Mouse (Mus musculus) G1E (cell line): ENCODE data around the gene Shld2. TPM values are rescaled to one million over a fixed set of nuclear protein-coding genes. Genes with fewer than 3 reads are reported as not detected.

Source experiments
- ATAC-seq: 2 replicates; pipeline ENCODE4 v1.8.0; 2016; ENCODE audit warnings: mild to moderate bottlenecking; ENCODE audit not compliant: insufficient number of reproducible peaks, poor library complexity, low FRiP score, severe bottlenecking; ENCODE audit errors: extremely low read depth
- DNase-seq: peaks from one replicate; pipeline ENCODE4 v3.0.0; 2012; ENCODE audit warnings: low spot score
- H3K27me3 ChIP-seq: 2 replicates; pipeline ENCODE4 v1.6.1; 2012; ENCODE audit warnings: mild to moderate bottlenecking, low read length, inconsistent platforms; ENCODE audit not compliant: insufficient read depth
- H3K36me3 ChIP-seq: replicated peaks from 2 replicates; pipeline ENCODE3; 2012; ENCODE audit warnings: mild to moderate bottlenecking, inconsistent platforms
- H3K4me1 ChIP-seq: 2 replicates; pipeline ENCODE4 v1.6.1; 2012; ENCODE audit warnings: low read depth, low read length, inconsistent platforms, mixed read lengths; ENCODE audit not compliant: insufficient read depth
- H3K4me3 ChIP-seq: 2 replicates; pipeline ENCODE4 v1.5.1; 2012; ENCODE audit warnings: low read depth, mild to moderate bottlenecking, inconsistent platforms, low read length, moderate library complexity, mixed read lengths
- H3K9me3 ChIP-seq: replicated peaks from 2 replicates; pipeline ENCODE4 v1.6.1; 2012; ENCODE audit warnings: inconsistent platforms
- CTCF ChIP-seq: IDR thresholded peaks from 2 replicates; pipeline ENCODE4 v1.5.1; 2012; ENCODE audit warnings: low read depth, low read length, inconsistent platforms, mixed read lengths
- GATA1 ChIP-seq: IDR thresholded peaks from 2 replicates; pipeline ENCODE4 v1.6.1; 2012; ENCODE audit warnings: borderline replicate concordance, low read length, inconsistent platforms, mixed read lengths
- GATA2 ChIP-seq: IDR thresholded peaks from 2 replicates; pipeline ENCODE4 v1.6.1; 2012; ENCODE audit warnings: low read depth, low read length, inconsistent platforms, borderline replicate concordance
- POLR2AphosphoS5 ChIP-seq: IDR thresholded peaks from 2 replicates; pipeline ENCODE4 v1.6.1; 2012; ENCODE audit warnings: low read depth, low read length, inconsistent platforms; ENCODE audit not compliant: insufficient replicate concordance
- TAL1 ChIP-seq: conservative IDR thresholded peaks from 2 replicates; pipeline ENCODE4 v1.6.1; 2012; ENCODE audit warnings: low read depth, low read length, inconsistent platforms, mixed read lengths
- polyA plus RNA-seq: library from polyadenylated mRNA; stranded (reverse); fragments of >175 nt; gene quantifications from 2 replicates; pipeline ENCODE4 v1.2.3, GENCODE M21; 2012
- total RNA-seq, 2 experiments: library from RNA; stranded (forward) in 1 of 2; stranded (reverse) in 1 of 2; fragments of 200-1000 nt in 1 of 2; fragments of >200 nt in 1 of 2; fragmentation: Nextera tagmentation in 1 of 2; gene quantifications; 2 replicates each; pipeline ENCODE4 v1.2.3; 2014 to 2017

Gene Shld2
- total and polyA plus RNA-seq, 3 experiments = 6.2 to 24.2 (median 14.6) TPM

GRCm38 (mm10) chr14:34288396-34288795 lies 21.9 kb downstream of the Shld2 start:
- TF ChIP-seq GATA1 (no peak), POLR2AphosphoS5 (no peak), GATA2 (no peak)
- DNase-seq = no peak

GRCm38 (mm10) chr14:34281736-34282269 lies 28.5 kb downstream of the Shld2 start:
- Histone ChIP-seq H3K36me3 (peaks cover under 1% of the 10 kb centered on the region), H3K4me1 (peaks cover 2% of the 10 kb centered on the region; the same call in 1 of the 2 replicates), H3K4me3 (no peak overlapping the region), H3K9me3 (no peaks in the 10 kb centered on the region), H3K27me3 (no peaks in the 10 kb centered on the region)
- no peak for ATAC-seq
- DNase-seq = no peak
- TF ChIP-seq GATA1 = no peak
- no peak for TF ChIP-seq CTCF
- TF ChIP-seq POLR2AphosphoS5 = no peak
- TF ChIP-seq TAL1 = no peak
- TF ChIP-seq GATA2 = no peak

More at GRCm38 (mm10) chr14:34288396-34288795, 21.9 kb downstream of the Shld2 start:
- H3K36me3 ChIP-seq = peaks cover 6% of the 10 kb centered on the region
- no peaks in the 10 kb centered on the region for H3K9me3 ChIP-seq
- no peaks in the 10 kb centered on the region for H3K4me1 ChIP-seq
- ATAC-seq = no peak
- no peaks in the 10 kb centered on the region for H3K27me3 ChIP-seq
- H3K4me3 ChIP-seq = no peak overlapping the region

GRCm38 (mm10) chr14:34280798-34281197 lies 29.5 kb downstream of the Shld2 start:
- Histone ChIP-seq H3K27me3 (no peaks in the 10 kb centered on the region), H3K36me3 (no peaks in the 10 kb centered on the region), H3K4me1 (peaks cover 2% of the 10 kb centered on the region; the same call in 1 of the 2 replicates), H3K9me3 (no peaks in the 10 kb centered on the region), H3K4me3 (no peak overlapping the region)
- DNase-seq (no peak), ATAC-seq (no peak)
- TF ChIP-seq GATA1 (no peak), POLR2AphosphoS5 (no peak), GATA2 (no peak), TAL1 (no peak), CTCF (no peak)

- H3K36me3 ChIP-seq = no peaks in the 10 kb centered on the region
- DNase-seq = no peak
- H3K27me3 ChIP-seq = no peaks in the 10 kb centered on the region
- no peak for TF ChIP-seq GATA2
- no peak for TF ChIP-seq CTCF
- no peak for TF ChIP-seq GATA1
- TF ChIP-seq TAL1 = no peak
- no peak for ATAC-seq
- no peak overlapping the region for H3K4me3 ChIP-seq
- H3K4me1 ChIP-seq = peaks cover 2% of the 10 kb centered on the region; the same call in 1 of the 2 replicates
- H3K9me3 ChIP-seq = no peaks in the 10 kb centered on the region
Measured at GRCm38 (mm10) chr14:34279726-34280125, 30.6 kb downstream of the Shld2 start.

GRCm38 (mm10) chr14:34275225-34275624 lies 35.1 kb downstream of the Shld2 start:
- DNase-seq = no peak
- ATAC-seq = no peak
- H3K36me3 ChIP-seq = no peaks in the 10 kb centered on the region
- H3K4me1 ChIP-seq = no peaks in the 10 kb centered on the region
- no peaks in the 10 kb centered on the region for H3K9me3 ChIP-seq
- TF ChIP-seq GATA2 (no peak), TAL1 (no peak), POLR2AphosphoS5 (no peak), CTCF (no peak), GATA1 (no peak)
- no peak overlapping the region for H3K4me3 ChIP-seq
- H3K27me3 ChIP-seq = no peaks in the 10 kb centered on the region

GRCm38 (mm10) chr14:34274141-34274540 lies 36.2 kb downstream of the Shld2 start:
- no peak for ATAC-seq
- no peaks in the 10 kb centered on the region for H3K27me3 ChIP-seq
- H3K36me3 ChIP-seq = no peaks in the 10 kb centered on the region
- TF ChIP-seq GATA2 (no peak), GATA1 (no peak), TAL1 (no peak), POLR2AphosphoS5 (no peak), CTCF (no peak)
- DNase-seq = no peak
- H3K9me3 ChIP-seq = no peaks in the 10 kb centered on the region
- no peaks in the 10 kb centered on the region for H3K4me1 ChIP-seq
- H3K4me3 ChIP-seq = no peak overlapping the region
